Mouse (Mus musculus) MEL (cell line): ENCODE results near the gene Ctrb1. TPM values are rescaled to one million over a fixed set of nuclear protein-coding genes. Genes with fewer than 3 reads are reported as not detected.

Source experiments
- DNase-seq: peaks from one replicate; pipeline ENCODE4 v3.0.0; 2011; ENCODE audit warnings: low read depth, low spot score
- H3K27ac ChIP-seq: 2 replicates; pipeline ENCODE4 v1.5.1; 2012; ENCODE audit warnings: low read depth, mild to moderate bottlenecking, control low read depth, low read length, moderate library complexity; ENCODE audit not compliant: control insufficient read depth
- H3K27me3 ChIP-seq, 2 experiments: fragments of 150-350 bp in 1 of 2; sonication (generic) in 1 of 2; 2 replicates each; pipeline ENCODE4 v1.6.1; 2012; ENCODE audit warnings: low read length in 2 of 2, mild to moderate bottlenecking in 2 of 2, improper control_type of control experiment in 1 of 2, moderate library complexity in 1 of 2; ENCODE audit not compliant: insufficient read depth in 2 of 2, control insufficient read depth in 1 of 2
- H3K36me3 ChIP-seq, 2 experiments: 2 replicates each; pipeline ENCODE4 v1.6.1; 2012 to 2014; ENCODE audit warnings: low read length in 2 of 2, improper control_type of control experiment in 1 of 2, inconsistent platforms in 1 of 2, mild to moderate bottlenecking in 1 of 2; ENCODE audit not compliant: insufficient read depth in 2 of 2, control insufficient read depth in 1 of 2
- H3K4me1 ChIP-seq, 2 experiments: fragments of 150-350 bp in 1 of 2; sonication (generic) in 1 of 2; 2 replicates each; pipeline ENCODE4 v1.6.1; 2012; ENCODE audit warnings: low read length in 2 of 2, improper control_type of control experiment in 1 of 2, mild to moderate bottlenecking in 1 of 2; ENCODE audit not compliant: insufficient read depth in 2 of 2, control insufficient read depth in 1 of 2
- H3K4me3 ChIP-seq, 2 experiments: fragments of 150-350 bp in 1 of 2; sonication (generic) in 1 of 2; 2 replicates each; pipeline ENCODE4 v1.5.1; 2012; ENCODE audit warnings: low read depth in 2 of 2, low read length in 2 of 2, mild to moderate bottlenecking in 2 of 2, moderate library complexity in 2 of 2, control low read depth in 1 of 2, improper control_type of control experiment in 1 of 2; ENCODE audit not compliant: control insufficient read depth in 1 of 2, insufficient read depth in 1 of 2
- H3K79me2 ChIP-seq: 2 replicates; pipeline ENCODE4 v1.6.1; 2012; ENCODE audit warnings: mild to moderate bottlenecking, low read length, moderate library complexity; ENCODE audit not compliant: control insufficient read depth, poor library complexity, insufficient read depth
- H3K9ac ChIP-seq: 2 replicates; pipeline ENCODE4 v1.6.1; 2012; ENCODE audit warnings: low read depth, mild to moderate bottlenecking, control low read depth, low read length, moderate library complexity; ENCODE audit not compliant: control insufficient read depth, poor library complexity, severe bottlenecking
- H3K9me3 ChIP-seq: fragments of 150-350 bp; sonication (generic); replicated peaks from 2 replicates; pipeline ENCODE4 v1.6.1; 2012; ENCODE audit warnings: mild to moderate bottlenecking, low read length, improper control_type of control experiment, moderate library complexity; ENCODE audit not compliant: insufficient read depth
- BHLHE40 ChIP-seq: IDR thresholded peaks from 2 replicates; pipeline ENCODE4 v1.6.1; 2012; ENCODE audit warnings: low read depth, mild to moderate bottlenecking, inconsistent platforms, low read length, improper control_type of control experiment, borderline replicate concordance
- CHD1 ChIP-seq: IDR thresholded peaks from 2 replicates; pipeline ENCODE4 v1.6.1; 2012; ENCODE audit warnings: low read depth, mild to moderate bottlenecking, inconsistent platforms, low read length, improper control_type of control experiment
- ELF1 ChIP-seq: IDR thresholded peaks from 2 replicates; pipeline ENCODE4 v1.6.1; 2014; ENCODE audit warnings: low read depth, mild to moderate bottlenecking, inconsistent platforms, low read length, improper control_type of control experiment, moderate library complexity
- EP300 ChIP-seq, 2 experiments: IDR thresholded peaks; 2 replicates each; pipeline ENCODE4 v1.6.1; 2011; ENCODE audit warnings: improper control_type of control experiment in 2 of 2, low read length in 2 of 2, low read depth in 1 of 2, mild to moderate bottlenecking in 1 of 2
- ETS1 ChIP-seq: IDR thresholded peaks from 2 replicates; pipeline ENCODE4 v1.6.1; 2012; ENCODE audit warnings: low read depth, mild to moderate bottlenecking, inconsistent platforms, low read length, improper control_type of control experiment, moderate library complexity
- GABPA ChIP-seq: IDR thresholded peaks from 2 replicates; pipeline ENCODE4 v1.6.1; 2012; ENCODE audit warnings: low read depth, mild to moderate bottlenecking, inconsistent platforms, low read length, improper control_type of control experiment, moderate library complexity
- GATA1 ChIP-seq: IDR thresholded peaks from 2 replicates; pipeline ENCODE4 v1.6.1; 2011; ENCODE audit warnings: low read depth, low read length, improper control_type of control experiment
- HCFC1 ChIP-seq: IDR thresholded peaks from 2 replicates; pipeline ENCODE4 v1.6.1; 2012; ENCODE audit warnings: low read depth, mild to moderate bottlenecking, inconsistent platforms, low read length, improper control_type of control experiment, moderate library complexity
- JUND ChIP-seq: IDR thresholded peaks from 2 replicates; pipeline ENCODE4 v1.6.1; 2011; ENCODE audit warnings: low read depth, mild to moderate bottlenecking, improper control_type of control experiment, low read length
- MAFK ChIP-seq: IDR thresholded peaks from 2 replicates; pipeline ENCODE4 v1.6.1; 2011; ENCODE audit warnings: low read depth, mild to moderate bottlenecking, low read length, improper control_type of control experiment, borderline replicate concordance
- MAX ChIP-seq: IDR thresholded peaks from 2 replicates; pipeline ENCODE4 v1.6.1; 2011; ENCODE audit warnings: low read length, improper control_type of control experiment
- MAZ ChIP-seq: IDR thresholded peaks from 2 replicates; pipeline ENCODE4 v1.6.1; 2012; ENCODE audit warnings: low read depth, mild to moderate bottlenecking, inconsistent platforms, low read length, improper control_type of control experiment
- MEF2A ChIP-seq: IDR thresholded peaks from 2 replicates; pipeline ENCODE4 v1.6.1; 2014; ENCODE audit warnings: low read depth, mild to moderate bottlenecking, inconsistent platforms, low read length, improper control_type of control experiment; ENCODE audit not compliant: poor library complexity, insufficient replicate concordance, severe bottlenecking; ENCODE audit errors: extremely low read depth
- MYB ChIP-seq: IDR thresholded peaks from 2 replicates; pipeline ENCODE4 v1.6.1; 2011; ENCODE audit warnings: mild to moderate bottlenecking, low read depth, low read length, improper control_type of control experiment
- MYC ChIP-seq: IDR thresholded peaks from 2 replicates; pipeline ENCODE4 v1.6.1; 2011; ENCODE audit warnings: low read depth, mild to moderate bottlenecking, low read length, improper control_type of control experiment, moderate library complexity
- NRF1 ChIP-seq: IDR thresholded peaks from 2 replicates; pipeline ENCODE4 v1.6.1; 2014; ENCODE audit warnings: low read depth, mild to moderate bottlenecking, inconsistent platforms, low read length, improper control_type of control experiment, moderate library complexity; ENCODE audit not compliant: poor library complexity, insufficient read depth, severe bottlenecking
- RCOR1 ChIP-seq: IDR thresholded peaks from 2 replicates; pipeline ENCODE4 v1.6.1; 2012; ENCODE audit warnings: low read depth, mild to moderate bottlenecking, inconsistent platforms, low read length, improper control_type of control experiment
- SIN3A ChIP-seq: IDR thresholded peaks from 2 replicates; pipeline ENCODE4 v1.6.1; 2012; ENCODE audit warnings: low read length, improper control_type of control experiment, inconsistent platforms
- TAL1 ChIP-seq: IDR thresholded peaks from 2 replicates; pipeline ENCODE4 v1.6.1; 2012; ENCODE audit warnings: mild to moderate bottlenecking, inconsistent platforms, low read length, moderate library complexity, mixed read lengths
- TCF12 ChIP-seq: IDR thresholded peaks from 2 replicates; pipeline ENCODE4 v1.6.1; 2014; ENCODE audit warnings: low read depth, mild to moderate bottlenecking, inconsistent platforms, low read length, improper control_type of control experiment, moderate library complexity
- UBTF ChIP-seq: IDR thresholded peaks from 2 replicates; pipeline ENCODE4 v1.6.1; 2012; ENCODE audit warnings: low read depth, mild to moderate bottlenecking, inconsistent platforms, low read length, improper control_type of control experiment, moderate library complexity, borderline replicate concordance; ENCODE audit not compliant: insufficient read depth
- USF1 ChIP-seq: IDR thresholded peaks from 2 replicates; pipeline ENCODE4 v1.6.1; 2014; ENCODE audit warnings: low read depth, mild to moderate bottlenecking, inconsistent platforms, low read length, improper control_type of control experiment, moderate library complexity
- ZC3H11A ChIP-seq: IDR thresholded peaks from 2 replicates; pipeline ENCODE4 v1.6.1; 2012; ENCODE audit warnings: low read depth, mild to moderate bottlenecking, inconsistent platforms, low read length, improper control_type of control experiment
- ZKSCAN1 ChIP-seq: IDR thresholded peaks from 2 replicates; pipeline ENCODE4 v1.6.1; 2012; ENCODE audit warnings: low read depth, mild to moderate bottlenecking, inconsistent platforms, low read length, improper control_type of control experiment, moderate library complexity
- ZMIZ1 ChIP-seq: IDR thresholded peaks from 2 replicates; pipeline ENCODE4 v1.6.1; 2012; ENCODE audit warnings: low read depth, mild to moderate bottlenecking, inconsistent platforms, low read length, improper control_type of control experiment, moderate library complexity
- polyA plus RNA-seq, 2 experiments: library from polyadenylated mRNA; stranded (reverse) in 1 of 2; unstranded in 1 of 2; fragments of >175 nt in 1 of 2; fragments of >200 nt in 1 of 2; gene quantifications; 2 replicates each; pipeline versions ENCODE4 v1.2.1 to v1.2.4; 2012; ENCODE audit warnings: low replicate concordance in 2 of 2, low read depth in 1 of 2; ENCODE audit not compliant: insufficient read length in 2 of 2, insufficient read depth in 1 of 2, missing spikeins in 1 of 2
- total RNA-seq: library from RNA; depleted of rRNA; stranded (reverse); fragments of 300-350 nt; gene quantifications from 2 replicates; pipeline ENCODE4 v1.2.3, GENCODE M21; 2012

Ctrb1 gene
- total and polyA plus RNA-seq, 3 experiments = not detected

GRCm38 (mm10) chr8:111643264-111644141 is 47.3 kb downstream of the Ctrb1 start, which contains the start of gene Zfp1 (continued):
- TF ChIP-seq USF1 (peak; percentile 24; the same call in 1 of the 2 replicates), GABPA (no peak), MAFK (no peak; the same call in 1 of the 2 replicates), NRF1 (peak; percentile 74), MAX (peak; percentile 71)

DNA sequence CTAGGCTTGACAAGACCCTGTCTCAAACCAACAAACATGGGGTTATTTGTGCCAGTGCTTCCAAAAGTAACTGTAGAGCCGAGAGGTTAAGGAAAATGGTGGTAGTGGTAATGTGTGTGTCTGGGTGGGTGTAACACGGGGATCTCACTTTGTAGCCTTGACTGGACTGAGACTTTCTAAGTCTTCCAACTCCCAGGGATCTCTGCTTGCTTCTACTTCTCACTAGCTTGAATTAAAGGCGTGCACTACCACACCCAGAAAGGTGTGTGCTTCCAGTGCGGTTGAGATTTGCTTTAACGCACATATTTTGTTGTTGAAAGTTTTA is 47.9 kb downstream of the Ctrb1 start:
- Histone ChIP-seq H3K9ac (peak overlapping the region; percentile 69), H3K79me2 (peaks cover 17% of the 10 kb centered on the region), H3K9me3 (no peaks in the 10 kb centered on the region)
- TF ChIP-seq MAFK (no peak), ZKSCAN1 (no peak), EP300 (IDR thresholded peaks at IDR 0.05; ENCODE audit: low read depth in 1 of 2, low read length in 2 of 2) (no peak), ZC3H11A (no peak)
- TF ChIP-seq, all 39 proteins: peak for 0
- peak overlapping the region; percentile 98 for H3K27ac ChIP-seq
- peaks cover 2 to 16% of the 10 kb centered on the region in 2 experiments; a peak in 2 of 4 replicates for H3K4me1 ChIP-seq
- no peak for DNase-seq
- H3K36me3 ChIP-seq = peaks cover 0 to 11% of the 10 kb centered on the region in 2 experiments; a peak in 2 of 4 replicates
- H3K4me3 ChIP-seq = peak overlapping the region; percentile 58 to 92
- H3K27me3 ChIP-seq = no peaks in the 10 kb centered on the region

GRCm38 (mm10) chr8:111642496-111642895 is 48.3 kb downstream of the Ctrb1 start:
- Histone ChIP-seq H3K9ac (peak overlapping the region; percentile 69), H3K9me3 (no peaks in the 10 kb centered on the region), H3K27ac (peak overlapping the region; percentile 98), H3K4me3 (peak overlapping the region; percentile 58 to 92), H3K27me3 (no peaks in the 10 kb centered on the region), H3K4me1 (peaks cover 2 to 19% of the 10 kb centered on the region in 2 experiments; a peak in 2 of 4 replicates), H3K79me2 (peaks cover 16% of the 10 kb centered on the region), H3K36me3 (peaks cover 0 to 11% of the 10 kb centered on the region in 2 experiments; a peak in 2 of 4 replicates)
- peak; percentile 88 for DNase-seq
- no peak for TF ChIP-seq UBTF
- TF ChIP-seq CHD1 = no peak
- peak; percentile 32 for TF ChIP-seq MAZ
- TF ChIP-seq USF1 = no peak
- TF ChIP-seq MYB = peak; percentile 92
- peak; percentile 89 for TF ChIP-seq TCF12
- peak; percentile 66 for TF ChIP-seq TAL1
- no peak for TF ChIP-seq NRF1
- peak; percentile 67; the same call in 1 of the 2 replicates for TF ChIP-seq MYC
- TF ChIP-seq ZMIZ1 = no peak
- no peak for TF ChIP-seq ZKSCAN1
- TF ChIP-seq ETS1 = peak; percentile 90
- no peak for TF ChIP-seq JUND
- no peak; the same call in 1 of the 2 replicates for TF ChIP-seq HCFC1
- TF ChIP-seq GATA1 = peak; percentile 89
- no peak for TF ChIP-seq ZC3H11A
- peak; percentile 98 for TF ChIP-seq RCOR1
- peak; percentile 66 for TF ChIP-seq BHLHE40
- TF ChIP-seq ELF1 = peak; percentile 47
- peak; percentile 92 to 97 for TF ChIP-seq EP300 (IDR thresholded peaks at IDR 0.05; ENCODE audit: low read depth in 1 of 2, low read length in 2 of 2)
- peak; percentile 76 for TF ChIP-seq SIN3A
- TF ChIP-seq MEF2A = no peak
